Mouse (Mus musculus): ENCODE data around the gene Msx2.

Msx2 gene

GRCm38 (mm10) chr13:53472614-53473124, at the start of gene Msx2:
Gene Msx2, minus strand, starts transcription at chr13:53473074.
- no peak for DNase-seq (ENCODE audit: low spot score)

GRCm38 (mm10) chr13:53521468-53521867, 48.6 kb upstream of the Msx2 start:
- DNase-seq (ENCODE audit: low spot score), result no peak

- DNase-seq (ENCODE audit: low spot score), result no peak
These were observed 47.6 kb upstream of the Msx2 start for GRCm38 (mm10) chr13:53520343-53520937.

- DNase-seq (ENCODE audit: low spot score), result peak; percentile 11
These were observed 46.9 kb upstream of the Msx2 start for GRCm38 (mm10) chr13:53519727-53520126.

GRCm38 (mm10) chr13:53518306-53518705, 45.4 kb upstream of the Msx2 start:
- DNase-seq (ENCODE audit: low spot score), result no peak

GRCm38 (mm10) chr13:53514574-53514973, 41.7 kb upstream of the Msx2 start:
- peak; percentile 25 for DNase-seq (ENCODE audit: low spot score)

- no peak for DNase-seq (ENCODE audit: low spot score)
These were observed 38.5 kb upstream of the Msx2 start for GRCm38 (mm10) chr13:53511366-53511765.

- DNase-seq (ENCODE audit: low spot score), result no peak
These were observed 29.5 kb upstream of the Msx2 start for GRCm38 (mm10) chr13:53502406-53502805.

GRCm38 (mm10) chr13:53501561-53502253, 28.8 kb upstream of the Msx2 start:
- no peak for DNase-seq (ENCODE audit: low spot score)

- DNase-seq (ENCODE audit: low spot score), result no peak
These were observed 28.2 kb upstream of the Msx2 start for GRCm38 (mm10) chr13:53501057-53501456.

GRCm38 (mm10) chr13:53486512-53486911, 13.6 kb upstream of the Msx2 start:
- no peak for DNase-seq (ENCODE audit: low spot score)

- no peak for DNase-seq (ENCODE audit: low spot score)
These were observed 2.9 kb upstream of the Msx2 start for GRCm38 (mm10) chr13:53475701-53476188.

- DNase-seq (ENCODE audit: low spot score), result no peak
These were observed 1.6 kb upstream of the Msx2 start for GRCm38 (mm10) chr13:53474491-53474890.

GRCm38 (mm10) chr13:53473991-53474390, 1.1 kb upstream of the Msx2 start:
- DNase-seq (ENCODE audit: low spot score), result no peak

GRCm38 (mm10) chr13:53473291-53473690, 417 bp upstream of the Msx2 start:
- DNase-seq (ENCODE audit: low spot score), result no peak

GRCm38 (mm10) chr13:53471926-53472613, 804 bp downstream of the Msx2 start:
- DNase-seq (ENCODE audit: low spot score), result no peak

GRCm38 (mm10) chr13:53471411-53471810, 1.5 kb downstream of the Msx2 start:
- DNase-seq (ENCODE audit: low spot score), result no peak

GRCm38 (mm10) chr13:53470437-53471151, 2.3 kb downstream of the Msx2 start:
- DNase-seq (ENCODE audit: low spot score), result no peak

GRCm38 (mm10) chr13:53469756-53470155, 3.1 kb downstream of the Msx2 start:
- no peak for DNase-seq (ENCODE audit: low spot score)

GRCm38 (mm10) chr13:53468171-53468570, 4.7 kb downstream of the Msx2 start:
- DNase-seq (ENCODE audit: low spot score), result no peak

- no peak for DNase-seq (ENCODE audit: low spot score)
These were observed 6.5 kb downstream of the Msx2 start for GRCm38 (mm10) chr13:53466189-53466866.
